Mouse (Mus musculus) spleen, adult 2 months (tissue): ENCODE measurements around the gene Zfp36l2. TPM values are rescaled to one million over a fixed set of nuclear protein-coding genes. Genes with fewer than 3 reads are reported as not detected.
"Not testable (repeated sequence)": the region's sequence is repeated elsewhere in the genome, so short reads cannot be mapped to it uniquely, and the experiment has no call there.

Experiments
- DNase-seq, 2 experiments: peaks; one replicate each; pipeline versions ENCODE4 v3.0.0 to v3.0.0-alpha.2; 2012 to 2021; ENCODE audit warnings: low spot score in 2 of 2, low read depth in 1 of 2
- H3K27ac ChIP-seq: fragments of 200-500 bp; 2 replicates; pipeline ENCODE4 v1.5.1; 2012; ENCODE audit warnings: low read length, inconsistent platforms; ENCODE audit not compliant: insufficient read depth
- H3K27me3 ChIP-seq: fragments of 200-500 bp; 2 replicates; pipeline ENCODE4 v1.6.1; 2012; ENCODE audit warnings: mild to moderate bottlenecking, moderate library complexity, low read length, inconsistent platforms; ENCODE audit not compliant: control insufficient read depth, insufficient read depth
- H3K36me3 ChIP-seq: fragments of 200-500 bp; 2 replicates; pipeline ENCODE4 v1.6.1; 2012; ENCODE audit warnings: mild to moderate bottlenecking, low read length, inconsistent platforms; ENCODE audit not compliant: control insufficient read depth, insufficient read depth
- H3K4me1 ChIP-seq: fragments of 200-500 bp; 2 replicates; pipeline ENCODE4 v1.6.1; 2011; ENCODE audit warnings: inconsistent platforms; ENCODE audit not compliant: control insufficient read depth, insufficient read depth, insufficient read length
- H3K4me3 ChIP-seq: fragments of 200-500 bp; 2 replicates; pipeline ENCODE4 v1.5.1; 2011; ENCODE audit warnings: mild to moderate bottlenecking, inconsistent platforms; ENCODE audit not compliant: insufficient read depth, insufficient read length; ENCODE audit errors: extremely low read depth
- CTCF ChIP-seq: fragments of 200-500 bp; IDR thresholded peaks from 2 replicates; pipeline ENCODE4 v1.5.1; 2011; ENCODE audit warnings: mild to moderate bottlenecking, inconsistent platforms; ENCODE audit not compliant: insufficient read depth, insufficient read length, insufficient replicate concordance; ENCODE audit errors: extremely low read depth
- POLR2A ChIP-seq: fragments of 200-500 bp; IDR thresholded peaks from 2 replicates; pipeline ENCODE4 v1.6.1; 2011; ENCODE audit warnings: low read depth, low read length, inconsistent platforms
- WGBS: fragments of 180-500 bp; shearing (Covaris S2); methylation state at CpG from one replicate; pipeline ENCODE4 v1.1.7; 2018; 5-methylcytosine and 5-hydroxymethylcytosine counted together
- polyA plus RNA-seq: library from polyadenylated mRNA; depleted of rRNA; stranded (reverse); fragments of >200 nt; gene quantifications from 2 replicates; pipeline ENCODE4 v1.2.3, GENCODE M21; 2012

Gene Zfp36l2
- polyA plus RNA-seq, 1 experiment: 146 TPM

DNA sequence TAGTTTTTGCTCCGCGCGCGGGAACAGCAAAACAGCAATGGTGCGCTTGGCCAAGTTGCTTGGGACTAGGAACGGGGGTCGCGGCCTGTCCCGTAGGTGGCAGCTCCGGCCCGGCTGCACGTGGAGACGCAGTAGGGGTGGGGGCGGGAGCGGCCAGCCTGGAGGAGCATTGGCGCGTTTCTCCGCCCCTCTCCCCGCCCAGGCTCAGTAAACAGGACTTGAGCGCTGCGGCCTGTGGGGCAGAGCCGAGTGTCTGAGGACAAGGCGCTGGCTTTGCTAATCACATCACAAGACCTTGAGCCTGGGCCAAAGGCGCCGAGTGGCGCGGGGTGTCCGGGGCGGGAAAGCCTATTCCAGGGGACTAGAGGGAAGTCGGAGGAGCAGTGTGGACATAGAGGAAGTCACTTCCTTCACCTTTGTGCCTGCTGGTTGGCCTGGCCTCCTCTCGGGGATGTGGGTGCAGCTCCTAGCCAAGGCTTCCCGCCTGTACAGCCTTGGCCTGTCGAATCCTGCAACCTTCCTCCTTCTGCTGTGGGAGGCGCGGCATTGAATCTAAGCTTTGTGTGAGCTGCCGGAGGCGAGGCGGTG, 721 bp upstream of the Zfp36l2 start:
- 2% methylated on average over 38 of the region's 38 CpGs for WGBS

GRCm38 (mm10) chr17:84187264-84187663, 483 bp downstream of the Zfp36l2 start:
- peak overlapping the region; percentile 95 for H3K4me3 ChIP-seq
- peaks cover 25% of the 10 kb centered on the region for H3K36me3 ChIP-seq
- H3K27ac ChIP-seq: peak overlapping the region; percentile 99
- H3K27me3 ChIP-seq, DNase-seq, H3K4me1 ChIP-seq: not testable (repeated sequence)
- 2% methylated on average over 11 of the region's 37 CpGs for WGBS

More for the DNA sequence above, 721 bp upstream of the Zfp36l2 start:
- peak overlapping the region; percentile 78 for H3K4me3 ChIP-seq
- DNase-seq: peak; percentile 48 to 85
- H3K36me3 ChIP-seq: peaks cover 24% of the 10 kb centered on the region
- H3K4me1 ChIP-seq: peaks cover 7% of the 10 kb centered on the region; the same call in 1 of the 2 replicates
- peak; percentile 63 for TF ChIP-seq POLR2A
- no peak for TF ChIP-seq CTCF
- no peaks in the 10 kb centered on the region for H3K27me3 ChIP-seq
- peak overlapping the region; percentile 95 for H3K27ac ChIP-seq

GRCm38 (mm10) chr17:84186451-84187202, 1.1 kb downstream of the Zfp36l2 start:
- Histone ChIP-seq H3K4me1 (peaks cover 10% of the 10 kb centered on the region; the same call in 1 of the 2 replicates), H3K36me3 (peaks cover 24% of the 10 kb centered on the region), H3K4me3 (peak overlapping the region; percentile 95), H3K27me3 (no peaks in the 10 kb centered on the region), H3K27ac (peak overlapping the region; percentile 99)
- TF ChIP-seq POLR2A (no peak), CTCF (no peak)
- under 1% methylated on average over 79 of the region's 80 CpGs for WGBS
- DNase-seq: peak; percentile 48 to 68

DNA sequence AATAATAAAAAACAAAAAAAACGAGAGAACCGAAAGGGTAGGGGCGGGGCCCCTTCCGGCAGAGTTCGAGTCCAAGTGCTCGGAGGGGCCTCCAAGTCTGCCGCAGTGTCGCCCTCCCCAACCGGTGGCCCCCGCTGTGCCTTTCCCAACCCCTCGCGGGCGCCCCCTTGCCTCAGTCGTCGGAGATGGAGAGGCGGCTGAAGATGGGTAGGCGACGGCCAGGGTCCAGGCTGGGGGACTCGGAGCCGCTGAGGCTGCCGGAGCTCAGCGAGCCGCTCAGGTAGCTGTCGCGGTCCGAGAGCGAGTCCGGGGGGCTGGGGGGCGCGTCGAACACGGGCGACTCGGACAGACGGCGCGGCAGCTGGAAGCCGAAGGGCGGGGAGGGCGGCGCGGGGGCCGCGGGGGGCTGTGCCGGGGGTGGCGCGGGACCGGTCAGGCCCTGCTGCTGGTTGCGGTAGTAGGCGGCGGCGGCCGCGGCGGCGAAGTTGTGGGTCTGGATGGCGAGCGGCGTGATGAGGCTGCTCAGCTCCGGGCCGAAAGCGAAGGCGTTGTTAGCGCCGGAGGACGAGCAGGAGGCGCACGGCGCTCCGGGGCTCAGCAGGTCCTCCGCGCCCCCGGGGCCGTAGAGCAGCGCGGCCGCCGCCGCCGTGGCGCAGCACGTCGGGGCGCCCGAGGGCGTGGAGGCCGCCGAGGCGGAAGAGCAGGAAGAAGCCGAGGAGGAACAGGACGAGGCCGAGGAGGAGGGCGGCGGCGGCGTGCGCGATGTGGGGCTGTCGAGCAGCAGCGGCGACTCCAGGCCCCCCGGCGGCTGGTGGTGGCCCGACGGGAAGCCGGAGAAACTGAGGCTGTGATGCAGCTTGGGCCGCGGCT, 1.9 kb downstream of the Zfp36l2 start:
- DNase-seq: peak; percentile 48 to 86
- 0 out of 2 replicates have a peak, but pooled peaks have one; percentile 11 for TF ChIP-seq CTCF
- no peak for TF ChIP-seq POLR2A
- Histone ChIP-seq H3K4me1 (peaks cover 10% of the 10 kb centered on the region; the same call in 1 of the 2 replicates), H3K27ac (peak overlapping the region; percentile 99), H3K27me3 (no peaks in the 10 kb centered on the region), H3K36me3 (peaks cover 24% of the 10 kb centered on the region), H3K4me3 (peak overlapping the region; percentile 95)
- under 1% methylated on average over 94 of the region's 108 CpGs for WGBS

DNA sequence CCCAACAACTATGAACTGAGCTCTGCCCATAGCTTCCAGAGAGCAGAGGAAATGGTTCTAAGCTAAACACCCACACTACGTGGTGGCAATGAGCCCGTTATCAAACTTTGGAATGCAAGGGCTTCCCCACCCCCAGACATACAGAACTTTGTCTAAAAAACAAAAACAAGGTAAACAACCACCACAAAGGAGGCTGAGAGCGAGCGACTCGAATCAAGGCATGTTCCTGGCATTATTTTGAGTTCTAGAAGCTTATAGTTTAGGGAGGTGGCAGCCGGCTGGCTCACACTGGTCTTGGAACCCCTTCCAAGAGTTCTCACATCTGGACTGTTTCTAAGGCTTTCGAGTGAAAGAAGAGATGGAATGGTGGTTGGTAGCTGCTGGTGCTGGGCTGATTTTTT, 2.7 kb downstream of the Zfp36l2 start:
- Histone ChIP-seq H3K4me3 (peak overlapping the region; percentile 95), H3K36me3 (peaks cover 24% of the 10 kb centered on the region), H3K27me3 (no peaks in the 10 kb centered on the region), H3K4me1 (peaks cover 8% of the 10 kb centered on the region; the same call in 1 of the 2 replicates), H3K27ac (peak overlapping the region; percentile 97)
- under 1% methylated on average over 7 of the region's 7 CpGs for WGBS
- TF ChIP-seq CTCF (no peak), POLR2A (no peak)
- DNase-seq: peak in 1 of 2 experiments; percentile 5

GRCm38 (mm10) chr17:84183291-84183781, 4.4 kb downstream of the Zfp36l2 start:
- peak overlapping the region; percentile 99 for H3K27ac ChIP-seq
- H3K4me3 ChIP-seq: peak overlapping the region; percentile 58
- DNase-seq: peak in 1 of 2 experiments; percentile 78
- under 1% methylated on average over 12 of the region's 12 CpGs for WGBS
- no peak; the same call in 1 of the 2 replicates for TF ChIP-seq POLR2A
- TF ChIP-seq CTCF: no peak
- no peaks in the 10 kb centered on the region for H3K27me3 ChIP-seq
- peaks cover 13% of the 10 kb centered on the region; the same call in 1 of the 2 replicates for H3K4me1 ChIP-seq
- peaks cover 24% of the 10 kb centered on the region for H3K36me3 ChIP-seq
